Mouse (Mus musculus): ENCODE measurements at regions not wholly inside any gene's neighbourhood (a gene's known extent, or its start where the extent isn't known, plus 50 kb on each side); places are given as distances from the start of the nearest gene placed in this dataset.

DNA sequence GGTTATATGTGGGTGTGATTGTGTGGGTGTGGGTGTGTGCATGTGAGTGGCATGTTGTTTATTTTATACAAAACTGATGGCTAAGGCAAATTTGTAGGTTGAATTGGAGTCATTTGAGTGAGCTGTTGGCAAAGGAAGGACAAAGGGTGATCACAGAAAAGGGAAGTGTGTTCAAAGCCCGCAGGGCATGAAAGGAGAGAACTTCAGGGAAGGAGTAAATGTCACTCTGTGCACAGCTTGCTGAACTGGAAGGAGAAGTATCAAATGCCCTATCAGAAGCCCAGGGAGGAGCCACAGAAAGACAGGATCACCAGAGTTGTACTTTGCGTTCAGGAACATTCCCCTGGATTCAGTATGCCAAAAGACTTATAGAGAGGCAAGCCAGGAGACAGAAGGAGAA is 122.3 kb upstream of the Tent5a start:
- no peak for DNase-seq

DNA sequence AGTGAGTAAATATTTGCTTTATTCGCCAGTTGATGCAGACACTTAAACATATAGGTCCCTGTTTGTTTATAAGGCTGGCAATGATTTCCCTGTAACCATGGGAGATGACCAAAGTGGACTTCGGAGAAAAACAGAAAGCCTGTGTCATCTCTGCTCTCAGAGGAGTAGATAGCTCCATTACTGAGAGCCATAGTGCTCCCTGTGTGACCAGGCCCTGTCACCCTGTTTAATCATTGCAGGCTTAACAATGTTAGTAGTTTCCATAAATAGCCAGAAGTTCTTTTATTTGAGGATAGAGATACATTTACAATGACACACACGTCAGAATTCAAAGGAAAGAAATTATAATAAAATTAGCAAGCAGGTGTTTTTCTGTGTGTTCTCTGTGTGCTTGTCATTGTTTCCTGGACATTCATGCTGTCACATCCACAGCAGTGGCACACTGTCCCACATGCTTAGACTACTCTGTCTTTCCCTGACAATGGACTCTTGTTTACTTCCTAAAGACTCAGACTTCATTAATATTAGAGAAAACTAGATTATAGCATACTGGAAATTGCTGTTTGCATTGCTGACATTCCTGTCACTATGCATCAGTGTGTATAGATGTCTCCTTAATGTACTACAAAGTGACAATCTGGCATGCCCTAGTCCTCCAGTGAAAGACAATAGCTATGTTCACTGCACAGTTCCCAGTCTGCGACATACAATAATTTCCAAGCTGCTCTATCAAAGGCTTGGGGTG is 115.8 kb upstream of the Tent5a start:
- DNase-seq: no peak

DNA sequence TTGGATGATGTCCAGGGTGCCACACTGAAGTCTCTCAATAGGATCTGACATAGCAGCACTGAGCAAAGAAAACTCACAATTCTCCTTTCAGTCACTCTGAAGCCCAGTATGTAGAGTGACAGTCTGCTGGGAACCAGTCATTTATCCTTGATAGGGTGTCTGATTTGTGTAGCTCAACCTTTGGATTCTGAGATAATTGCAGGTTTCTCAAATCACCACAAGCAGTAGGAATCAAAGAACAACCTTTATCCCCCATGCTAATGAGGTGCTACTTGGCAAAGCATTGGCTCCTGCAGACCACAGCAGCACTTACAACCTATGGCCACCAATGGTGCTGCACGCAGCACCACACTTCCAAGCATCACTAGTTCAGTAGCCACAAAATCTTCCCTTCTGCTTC is 112.5 kb upstream of the Tent5a start:
- no peak for DNase-seq

DNA sequence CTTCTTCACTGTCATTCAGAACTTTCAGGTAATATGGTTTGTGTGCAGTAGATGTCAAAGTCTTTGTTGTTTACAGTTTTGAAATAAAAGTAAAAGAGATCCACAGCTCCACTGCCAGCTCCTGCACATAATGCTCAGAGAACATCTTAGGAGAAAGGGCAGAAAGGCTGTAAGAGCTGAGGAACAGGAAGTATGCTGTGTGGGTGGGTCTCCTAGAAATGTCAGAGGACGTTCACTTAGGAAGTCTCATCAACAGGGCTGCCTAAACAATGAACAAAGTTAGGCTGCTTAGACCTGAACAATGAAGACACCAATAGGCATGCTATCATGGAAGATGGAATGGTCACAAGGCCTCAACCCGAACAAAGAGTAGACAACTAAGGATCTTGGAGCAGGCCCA is 105.1 kb upstream of the Tent5a start:
- DNase-seq: no peak

DNA sequence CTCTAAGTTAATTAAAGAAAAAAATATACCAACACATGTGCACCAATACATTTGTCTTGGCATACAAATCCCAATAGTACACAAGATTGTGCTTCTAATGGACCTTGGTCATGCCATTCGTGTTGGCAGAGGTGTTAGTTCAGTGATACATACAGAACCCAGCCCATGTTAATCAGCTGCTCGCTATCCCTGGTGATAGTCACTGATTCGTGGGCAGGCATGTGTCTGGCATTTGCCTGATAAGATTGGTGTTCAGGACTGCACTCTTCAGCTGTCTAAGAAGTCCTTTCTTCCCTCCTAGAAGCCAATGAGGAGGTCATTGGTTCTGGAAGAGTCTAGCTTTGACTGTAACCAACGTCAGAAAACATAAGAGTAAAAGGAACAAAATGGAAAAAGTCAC is 99.7 kb upstream of the Tent5a start:
- no peak for DNase-seq

DNA sequence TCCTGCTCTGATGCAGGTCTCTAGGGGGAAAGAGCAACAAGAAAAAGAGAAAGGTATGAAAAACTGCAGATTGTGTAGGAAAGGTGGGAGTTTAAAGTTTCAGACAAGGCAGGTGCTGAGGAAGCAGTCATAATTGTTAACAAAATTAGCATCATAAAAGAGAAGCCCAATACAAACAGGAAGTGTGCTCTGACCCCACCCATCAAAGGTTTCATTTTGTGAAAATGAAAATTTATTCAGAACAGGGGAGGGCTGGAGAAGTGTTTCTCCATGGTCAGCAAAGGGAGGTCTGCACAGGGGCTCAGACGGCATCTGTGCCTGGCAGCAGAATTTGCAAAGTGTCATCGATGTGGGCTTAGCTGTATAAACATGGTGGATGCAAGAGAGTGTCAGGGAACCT is 96.8 kb upstream of the Tent5a start:
- DNase-seq: no peak

DNA sequence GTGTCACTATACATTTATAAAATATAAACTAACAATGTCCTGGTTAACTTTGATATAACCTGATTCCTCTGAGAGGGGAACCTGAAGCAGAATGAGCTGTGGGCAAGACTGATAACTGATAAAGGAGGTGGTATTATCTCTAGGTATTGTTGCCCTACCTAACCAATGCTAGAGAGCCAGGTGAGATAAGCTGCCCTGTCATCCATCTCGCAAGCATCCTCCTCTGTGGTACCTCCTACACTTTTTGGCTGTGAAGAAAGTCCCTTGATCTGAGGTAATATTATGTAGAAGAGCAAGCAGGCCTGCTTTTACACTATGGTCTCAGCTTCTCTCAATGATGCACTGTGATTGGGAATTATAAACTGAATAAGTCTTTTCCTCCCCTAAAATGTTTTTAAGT is 87.2 kb upstream of the Tent5a start:
- no peak for DNase-seq

DNA sequence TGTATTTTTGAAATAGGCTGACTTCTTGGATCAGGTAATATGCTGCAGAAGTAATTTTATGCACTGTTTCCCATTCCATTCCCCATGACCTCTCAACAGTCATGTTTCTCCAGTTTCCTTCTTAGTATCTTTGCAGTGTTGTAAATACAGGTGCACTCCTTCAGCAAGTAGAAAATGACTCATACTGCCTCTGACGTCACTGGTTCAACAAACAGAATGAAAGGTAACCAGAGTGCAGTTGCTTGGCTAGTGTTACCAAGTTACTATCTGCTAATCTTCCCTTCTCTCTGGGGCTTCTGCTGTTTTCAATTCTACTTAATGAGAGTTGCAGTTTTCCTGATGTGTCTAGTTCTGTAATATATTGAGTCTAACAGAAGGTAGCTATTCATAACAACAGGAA is 86.7 kb upstream of the Tent5a start:
- no peak for DNase-seq

DNA sequence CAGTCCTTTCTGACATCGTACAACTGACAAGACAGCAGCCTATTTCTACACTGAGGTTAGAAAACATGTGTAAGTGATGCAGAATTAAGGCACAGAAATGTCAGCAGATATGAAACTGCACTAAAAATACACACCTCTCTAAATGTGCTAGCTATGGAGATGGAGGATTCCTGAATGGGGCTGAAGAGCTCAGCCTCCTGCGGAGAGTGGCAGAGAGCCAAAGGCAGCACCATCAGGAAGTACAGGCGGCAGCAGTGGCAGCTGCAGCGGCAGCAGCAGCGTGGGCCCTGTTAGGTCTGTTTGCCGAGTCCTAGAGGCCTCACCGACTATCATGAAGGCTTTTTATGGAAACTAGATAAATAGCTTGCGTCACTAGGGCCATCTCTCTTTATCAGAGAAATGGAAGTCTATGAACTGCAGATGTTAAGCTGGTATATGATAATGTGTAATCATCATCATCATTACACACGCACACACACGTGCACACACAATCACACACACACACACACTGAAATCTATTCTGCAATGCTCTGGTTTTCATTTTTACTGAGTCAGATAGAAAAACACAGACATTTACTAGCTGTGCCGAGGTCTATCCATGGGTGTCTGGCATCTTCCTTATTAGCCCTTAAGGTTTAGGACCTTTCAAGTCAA is 83.6 kb upstream of the Tent5a start:
- DNase-seq: peak; percentile 68

DNA sequence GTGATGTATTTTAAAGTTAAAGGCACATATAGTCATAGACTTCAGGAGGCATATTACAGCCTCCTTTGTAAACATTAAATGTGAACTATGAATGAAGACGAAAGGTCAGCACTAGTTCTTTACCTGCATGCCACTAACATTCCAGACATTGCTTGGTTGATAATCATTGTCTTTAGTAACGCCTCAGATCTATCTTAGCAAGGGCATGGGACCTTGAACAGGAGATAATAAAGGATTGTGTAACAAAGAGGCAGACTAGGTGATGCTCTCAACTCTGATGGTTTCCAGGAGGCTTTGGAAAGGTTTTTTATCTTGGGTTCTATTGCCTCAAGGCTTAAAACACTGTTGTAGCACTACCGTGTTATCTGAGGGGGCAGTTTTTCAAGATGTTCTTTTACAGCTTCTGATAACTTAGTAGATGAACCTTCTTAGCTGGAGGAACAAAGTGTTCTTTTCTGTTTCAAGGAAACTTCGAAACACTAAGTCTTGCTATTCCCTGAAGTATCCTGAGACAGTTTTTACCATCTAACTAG is 82.9 kb upstream of the Tent5a start:
- no peak for DNase-seq

DNA sequence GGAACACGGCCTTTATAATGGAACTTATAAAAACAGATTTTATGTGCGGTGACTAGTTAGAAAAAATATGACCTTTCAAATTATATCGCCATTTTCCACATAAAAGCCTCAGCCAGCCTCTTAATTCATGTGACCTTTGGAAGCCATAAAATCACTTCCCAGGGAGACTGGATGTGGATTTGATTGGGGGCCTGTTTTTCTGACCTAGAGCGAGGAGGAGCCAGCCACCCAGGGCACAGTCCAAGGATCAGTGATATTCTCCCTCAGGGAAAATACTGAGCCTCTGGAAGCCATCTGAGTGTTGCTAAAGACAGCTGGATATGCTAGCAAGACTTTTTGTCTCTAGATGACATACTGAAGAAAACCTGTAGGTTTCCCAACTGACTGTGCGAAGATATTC is 81.3 kb upstream of the Tent5a start:
- peak; percentile 74 for DNase-seq

DNA sequence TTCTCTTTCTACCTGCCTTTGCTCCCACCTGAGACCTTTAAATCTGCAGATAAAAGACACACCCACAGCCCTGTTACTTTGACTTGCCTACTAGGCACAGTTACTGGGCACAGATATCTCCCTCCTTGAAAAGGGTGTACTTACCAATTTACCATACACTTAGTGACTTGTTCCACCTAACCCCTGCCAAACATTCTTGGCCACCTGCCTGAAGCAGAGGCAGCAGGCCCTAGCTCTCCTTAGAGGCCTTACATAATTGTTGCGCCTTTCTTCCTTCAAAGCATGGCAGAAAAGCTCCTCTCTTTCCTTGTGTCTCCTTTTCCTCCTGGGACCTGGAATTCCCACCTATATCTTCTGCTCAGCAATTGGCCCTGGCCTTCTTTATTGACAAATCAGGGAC is 80.4 kb upstream of the Tent5a start:
- peak; percentile 32 for DNase-seq

DNA sequence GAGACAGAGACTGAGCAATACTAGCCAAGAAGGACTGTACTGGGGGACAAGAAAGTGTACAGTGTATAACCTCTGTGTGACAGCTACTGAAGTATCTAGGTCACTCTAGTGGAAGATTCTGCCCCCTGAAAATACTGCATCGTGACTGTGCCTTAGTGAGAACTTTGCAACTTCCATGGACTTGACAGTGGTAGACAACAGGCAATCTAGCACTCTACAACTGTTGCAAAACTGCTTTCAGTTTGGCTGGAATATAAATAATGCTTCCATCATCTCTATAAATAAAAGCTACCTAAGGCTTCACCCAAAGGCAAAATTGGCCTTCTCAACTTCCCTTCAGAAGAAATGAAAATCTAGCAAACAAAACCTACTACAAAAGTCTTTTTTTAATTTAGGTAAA is 74.6 kb upstream of the Tent5a start:
- DNase-seq: no peak

DNA sequence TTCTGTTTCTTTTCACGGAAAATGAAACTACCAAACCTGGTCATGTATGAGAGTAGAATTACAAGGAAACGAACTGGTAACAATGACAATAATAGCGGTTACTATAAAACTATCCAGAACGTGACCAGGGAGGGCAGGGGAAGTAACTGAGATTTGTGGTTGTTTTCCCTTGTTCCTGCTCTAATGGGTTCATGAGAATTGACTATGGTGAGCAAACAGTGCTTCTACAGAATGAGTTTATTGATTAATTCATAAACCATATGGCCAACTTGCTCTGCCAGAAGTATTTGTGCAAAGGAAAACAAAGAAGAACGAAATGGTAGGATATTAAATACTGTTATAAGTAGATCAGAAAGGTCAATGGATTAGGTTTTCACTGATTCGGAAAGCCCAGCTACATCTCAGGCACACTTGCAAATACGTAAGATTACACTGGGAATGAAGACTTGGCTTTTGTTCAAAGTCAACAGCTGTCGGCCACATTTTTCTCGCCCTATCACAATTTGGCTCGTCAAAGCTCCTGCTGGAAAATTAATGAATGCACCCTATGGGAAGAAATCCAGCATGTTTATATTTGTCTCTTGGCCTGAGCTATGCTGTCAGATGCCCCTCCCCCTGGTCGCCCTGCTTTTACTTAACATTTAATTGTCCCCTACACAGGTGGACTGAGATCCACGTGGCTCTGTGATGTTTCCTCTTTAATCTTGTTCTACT is 73.6 kb upstream of the Tent5a start:
- DNase-seq: peak; percentile 18

DNA sequence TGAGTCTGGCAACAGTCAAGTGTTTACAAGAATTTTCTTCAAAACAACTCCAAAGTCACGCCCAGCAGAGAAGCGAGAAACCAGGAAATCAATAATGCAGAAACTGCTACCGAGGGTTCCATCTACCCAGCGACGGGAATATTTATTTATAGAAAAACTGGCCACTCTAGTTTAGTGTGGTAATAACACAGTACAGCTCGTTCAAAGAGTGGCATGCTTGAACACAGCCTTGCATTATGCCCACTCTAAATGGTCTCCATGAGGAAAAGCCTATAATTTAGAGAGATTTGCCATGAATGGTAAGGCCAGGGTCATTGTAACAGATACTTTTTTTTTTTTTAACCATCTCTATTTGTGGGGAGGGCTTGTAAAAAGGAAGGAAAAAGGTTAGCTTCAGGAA is 67.8 kb upstream of the Tent5a start:
- DNase-seq: no peak

DNA sequence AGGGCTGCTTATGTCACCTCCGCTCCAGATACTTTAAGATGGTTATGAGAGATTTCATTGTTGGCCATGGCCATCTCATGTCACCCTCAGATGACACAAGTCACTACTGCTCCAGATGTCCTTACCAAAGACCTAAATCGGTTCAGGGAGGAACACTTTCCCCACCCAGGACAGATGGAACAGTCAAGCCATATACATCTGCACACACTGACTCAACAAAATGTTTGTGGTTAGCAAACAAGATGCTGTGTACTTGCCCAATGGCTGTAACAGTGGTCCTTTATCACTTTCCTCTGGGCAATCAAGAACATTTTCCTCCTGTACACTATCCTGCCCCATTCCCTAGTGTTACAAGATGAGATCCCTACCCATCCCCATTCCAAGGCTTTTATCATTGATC is 64.1 kb upstream of the Tent5a start:
- DNase-seq: no peak

DNA sequence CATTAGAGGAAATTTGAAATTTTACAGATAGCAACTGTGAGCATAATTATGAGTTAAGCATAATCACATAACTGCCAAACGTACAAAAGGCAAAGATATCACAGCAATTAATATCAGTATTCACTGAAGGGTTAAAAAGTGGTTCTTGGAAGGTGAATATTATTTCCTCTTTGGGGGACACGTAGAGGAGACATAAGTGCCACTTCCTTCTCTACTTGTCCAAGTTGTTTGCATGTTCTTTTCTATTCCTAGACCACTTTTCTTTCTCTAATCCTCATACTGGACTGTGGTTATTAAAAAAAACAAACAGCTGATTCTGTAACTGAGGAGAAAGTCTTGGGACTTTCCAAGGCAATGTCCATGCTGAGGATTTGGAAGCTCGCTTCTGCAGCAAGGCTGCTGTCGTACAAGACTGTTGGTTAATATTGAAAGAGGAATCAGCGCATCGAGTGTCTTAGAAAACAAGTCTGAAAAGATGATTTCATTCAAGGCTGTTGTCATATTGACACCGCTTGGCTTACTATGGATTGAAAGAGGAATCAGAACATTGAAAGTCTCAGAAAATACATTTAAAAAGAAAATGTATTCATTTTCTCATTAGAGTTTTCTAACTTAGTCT is 61.7 kb upstream of the Tent5a start:
- DNase-seq: no peak

DNA sequence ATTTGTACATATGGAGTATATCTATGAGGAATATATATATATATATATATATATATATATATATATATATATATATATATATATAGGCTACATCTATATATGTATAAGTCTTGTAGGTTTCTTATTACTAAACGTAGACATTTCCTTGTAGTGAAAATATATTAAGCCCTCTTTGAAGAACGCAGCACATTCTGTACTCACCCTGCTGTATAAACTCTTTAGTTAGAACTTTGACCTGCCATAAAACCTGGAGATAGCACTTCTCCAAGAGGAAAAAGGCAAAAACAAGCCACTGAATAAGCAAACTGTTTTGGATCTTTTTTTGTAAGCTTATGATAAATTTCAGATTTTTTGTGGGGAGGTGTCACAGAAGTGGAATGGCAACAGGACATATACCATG is 55.3 kb upstream of the Tent5a start:
- DNase-seq: no peak

DNA sequence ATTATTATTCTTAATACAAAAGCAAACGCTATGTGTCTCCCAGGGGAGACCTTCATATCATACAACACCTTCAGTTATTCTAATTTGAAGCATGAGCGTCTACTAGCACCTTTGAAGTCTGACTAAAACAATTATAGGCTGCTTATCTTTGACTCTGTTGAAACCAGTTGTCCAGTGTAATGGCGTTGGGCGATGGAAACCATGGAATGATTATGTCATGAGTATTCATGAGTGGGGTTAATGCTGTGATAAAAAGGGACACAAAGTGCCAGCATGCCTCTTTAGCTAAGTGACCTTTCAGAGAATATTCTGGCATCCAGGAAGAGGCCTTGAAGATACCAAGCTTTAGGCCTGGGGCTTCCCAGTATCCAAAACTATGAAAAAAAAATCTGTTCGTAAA is 53.6 kb upstream of the Tent5a start:
- no peak for DNase-seq

DNA sequence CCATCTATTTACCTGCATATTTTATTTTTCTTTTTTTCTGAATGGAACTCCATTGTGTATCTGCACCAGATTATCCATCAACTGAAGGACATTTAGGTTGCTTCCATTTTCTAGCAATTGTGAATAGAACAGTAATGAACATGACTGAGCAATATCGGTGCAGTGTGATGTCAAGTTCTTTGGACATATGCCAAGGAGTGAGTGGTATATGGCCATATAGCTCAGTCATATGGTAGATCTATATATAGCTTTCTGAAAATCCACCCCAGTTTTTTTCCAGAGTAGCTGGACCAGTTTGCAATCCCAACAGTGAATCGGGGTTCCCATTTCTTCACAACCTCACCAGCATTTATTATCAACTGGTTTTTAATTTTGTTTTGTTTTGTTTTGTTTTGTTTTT is 52.0 kb upstream of the Tent5a start:
- DNase-seq: no peak

Measured in kidney, postnatal 10 days (tissue).